Mouse (Mus musculus): ENCODE measurements around the gene Glt28d2.

Glt28d2 gene

GRCm38 (mm10) chr3:85878911-85879310 lies 8.4 kb downstream of the Glt28d2 start:
- DNase-seq (ENCODE audit: low spot score in 2 of 2), result peak in 1 of 2 experiments; percentile 48

DNA sequence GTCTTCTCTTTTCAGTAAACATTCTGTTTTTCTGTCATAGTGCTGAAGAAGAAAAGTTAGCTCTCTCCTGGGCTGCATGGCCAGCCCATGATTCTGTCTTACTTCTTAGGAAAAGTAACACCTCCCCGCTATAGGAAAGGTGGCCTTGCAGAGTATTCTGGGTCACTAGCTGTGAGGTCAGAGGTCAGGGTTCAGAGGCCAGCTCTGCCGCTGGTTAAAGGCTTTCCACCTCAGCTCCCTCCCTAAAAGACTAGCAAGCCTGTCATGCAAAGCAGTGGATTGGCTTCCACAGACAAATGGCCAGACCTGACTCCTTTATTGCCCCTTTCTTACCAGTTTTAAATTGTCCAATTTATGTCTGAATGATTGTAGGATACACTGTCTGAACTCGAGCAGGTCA lies 23.3 kb downstream of the Glt28d2 start:
- no peak for DNase-seq (ENCODE audit: low spot score in 2 of 2)

GRCm38 (mm10) chr3:85862886-85863285 lies 24.4 kb downstream of the Glt28d2 start:
- no peak for DNase-seq (ENCODE audit: low spot score in 2 of 2)

DNA sequence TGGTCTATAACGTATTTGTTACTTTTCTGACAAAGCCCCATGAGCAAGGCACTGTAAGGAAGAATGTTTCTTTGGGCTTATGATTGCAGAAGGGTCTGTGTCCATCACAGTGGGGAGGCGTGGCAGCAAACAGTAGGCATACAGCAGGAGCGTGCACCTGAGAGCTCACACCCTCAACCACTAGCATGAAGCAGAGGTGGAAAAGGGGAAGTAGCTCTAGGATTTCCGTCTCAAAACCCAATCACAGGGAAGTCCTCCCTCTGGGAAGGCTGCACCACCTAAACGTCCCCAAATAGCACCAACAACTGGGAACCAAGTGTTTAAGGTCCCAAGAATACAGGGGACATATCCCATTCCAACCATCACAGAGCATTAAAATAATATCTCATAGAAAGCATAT lies 26.3 kb downstream of the Glt28d2 start:
- no peak for DNase-seq (ENCODE audit: low spot score in 2 of 2)

- DNase-seq (ENCODE audit: low spot score in 2 of 2), result no peak
These were observed 28.0 kb downstream of the Glt28d2 start for GRCm38 (mm10) chr3:85859311-85859710.

GRCm38 (mm10) chr3:85858140-85859135 lies 28.9 kb downstream of the Glt28d2 start:
- peak; percentile 39 to 67 for DNase-seq (ENCODE audit: low spot score in 2 of 2)

GRCm38 (mm10) chr3:85857083-85857482 lies 30.2 kb downstream of the Glt28d2 start:
- DNase-seq (ENCODE audit: low spot score in 2 of 2), result no peak

- no peak for DNase-seq (ENCODE audit: low spot score in 2 of 2)
These were observed 31.4 kb downstream of the Glt28d2 start for GRCm38 (mm10) chr3:85855947-85856346.

DNA sequence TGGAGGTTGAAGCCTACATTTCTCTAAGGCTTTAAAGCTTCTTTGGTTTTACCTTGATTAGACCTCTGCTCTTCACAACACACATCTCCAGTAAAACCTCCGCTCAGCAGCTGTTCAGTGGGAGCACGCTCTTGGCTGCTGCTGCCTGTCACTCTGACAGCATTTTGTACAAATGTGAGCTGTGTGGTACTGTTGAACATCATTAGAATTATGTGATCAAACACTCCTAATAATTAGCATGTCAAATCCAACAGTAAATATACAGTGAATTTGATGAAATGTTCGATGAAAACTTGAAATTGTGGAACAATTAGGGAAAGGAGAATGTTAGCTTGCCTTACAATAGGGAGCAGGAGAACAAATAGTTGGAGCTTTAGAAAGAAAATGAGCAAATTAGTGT lies 32.3 kb downstream of the Glt28d2 start:
- DNase-seq (ENCODE audit: low spot score in 2 of 2), result no peak

GRCm38 (mm10) chr3:85854143-85854542 lies 33.2 kb downstream of the Glt28d2 start:
- DNase-seq (ENCODE audit: low spot score in 2 of 2), result no peak

- DNase-seq (ENCODE audit: low spot score in 2 of 2), result no peak
These were observed 33.6 kb downstream of the Glt28d2 start for GRCm38 (mm10) chr3:85853715-85854114.

- DNase-seq (ENCODE audit: low spot score in 2 of 2), result no peak
These were observed 37.2 kb downstream of the Glt28d2 start for GRCm38 (mm10) chr3:85850079-85850478.

GRCm38 (mm10) chr3:85846316-85846715 lies 41.0 kb downstream of the Glt28d2 start:
- DNase-seq (ENCODE audit: low spot score in 2 of 2), result no peak

GRCm38 (mm10) chr3:85845341-85845740 lies 42.0 kb downstream of the Glt28d2 start:
- DNase-seq (ENCODE audit: low spot score in 2 of 2), result no peak

GRCm38 (mm10) chr3:85842881-85843218 lies 44.5 kb downstream of the Glt28d2 start:
- no peak for DNase-seq (ENCODE audit: low spot score in 2 of 2)

GRCm38 (mm10) chr3:85842177-85842880 lies 45.0 kb downstream of the Glt28d2 start:
- no peak for DNase-seq (ENCODE audit: low spot score in 2 of 2)

DNA sequence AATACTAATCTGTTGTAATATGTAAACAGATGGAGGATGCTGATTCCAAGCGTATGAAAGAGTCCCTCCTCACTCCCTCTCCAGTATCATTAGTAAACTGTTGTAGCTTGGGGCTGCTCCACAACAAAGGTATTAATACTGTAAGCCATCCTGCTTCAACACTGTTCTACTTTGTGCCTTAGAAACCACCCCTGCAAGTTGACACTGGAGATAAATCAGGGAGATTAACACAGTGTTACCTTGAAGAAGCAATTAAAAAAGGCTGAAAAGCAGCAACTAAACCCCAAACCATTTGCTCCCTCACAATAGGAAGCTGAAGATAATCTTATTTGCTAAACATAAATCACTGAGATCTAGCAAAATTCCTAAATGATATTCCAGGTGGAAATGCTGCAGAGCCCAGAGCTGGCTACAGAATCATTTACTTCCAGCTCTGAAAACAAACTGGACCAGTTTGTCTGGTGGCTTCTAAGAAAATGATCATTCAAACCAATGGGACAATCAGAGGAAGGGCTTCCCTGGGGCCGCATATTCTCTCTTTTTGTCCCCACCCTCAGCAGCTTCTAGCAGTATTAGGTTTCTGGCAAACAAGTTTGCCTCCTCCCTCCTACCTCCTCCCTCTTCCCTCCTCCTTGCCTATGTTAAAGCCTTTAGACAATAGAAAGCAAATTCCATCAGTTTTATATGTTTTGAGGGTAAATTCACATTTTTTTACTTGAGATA lies 45.7 kb downstream of the Glt28d2 start:
- DNase-seq (ENCODE audit: low spot score in 2 of 2), result no peak

GRCm38 (mm10) chr3:85833627-85834026 lies 53.7 kb downstream of the Glt28d2 start:
- no peak for DNase-seq (ENCODE audit: low spot score in 2 of 2)

DNA sequence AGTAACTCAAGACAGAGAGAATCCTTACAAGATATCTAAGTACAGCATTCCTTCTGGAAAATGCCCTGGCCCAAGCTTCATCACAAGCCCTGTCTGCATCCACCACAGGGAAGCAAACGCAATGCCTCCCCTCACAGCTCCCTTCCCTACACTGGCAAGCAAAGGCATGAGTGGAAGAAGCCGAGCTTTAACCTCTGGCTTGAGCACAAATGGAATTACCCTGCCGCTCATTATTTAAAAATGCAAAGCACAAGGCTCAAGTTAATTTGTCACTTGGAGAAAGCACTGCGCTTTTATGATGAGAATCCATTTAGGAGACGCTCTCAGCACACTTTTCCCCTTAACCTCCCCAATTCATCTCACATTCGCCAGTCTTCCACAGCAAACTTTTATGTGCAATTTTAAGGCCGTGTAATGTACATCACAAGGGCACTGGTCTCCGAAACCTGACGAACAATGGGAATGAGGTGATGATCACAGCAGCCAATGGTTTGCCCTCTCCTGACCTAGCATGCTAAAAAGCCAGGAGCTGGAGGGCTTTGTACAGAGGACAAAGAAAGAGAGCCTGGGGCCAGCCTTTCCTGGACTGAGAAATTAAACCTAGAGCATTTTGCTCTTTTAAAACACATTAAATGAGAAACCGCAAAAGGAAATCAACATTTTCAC lies 54.7 kb downstream of the Glt28d2 start:
- no peak for DNase-seq (ENCODE audit: low spot score in 2 of 2)

DNA sequence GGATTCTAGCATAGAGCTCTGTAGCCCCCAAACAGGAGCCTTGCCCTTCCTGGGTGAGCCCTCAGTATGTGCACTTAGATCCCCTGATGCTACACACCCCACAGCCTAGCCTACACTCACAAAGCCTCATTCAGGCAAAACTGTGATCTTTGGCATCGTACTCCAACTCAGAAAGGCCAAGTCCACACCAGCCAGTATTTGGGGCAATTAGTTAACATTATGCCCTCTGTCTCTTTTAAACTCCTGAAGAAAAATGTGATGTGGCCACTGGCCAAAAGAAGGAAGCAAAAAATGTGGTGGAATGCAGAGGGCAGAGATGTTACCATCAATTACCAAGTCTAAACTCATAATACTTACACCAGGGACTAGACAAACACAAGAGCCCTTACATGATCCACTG lies 55.5 kb downstream of the Glt28d2 start:
- no peak for DNase-seq (ENCODE audit: low spot score in 2 of 2)

- no peak for DNase-seq (ENCODE audit: low spot score in 2 of 2)
These were observed 58.3 kb downstream of the Glt28d2 start for GRCm38 (mm10) chr3:85829047-85829446.

DNA sequence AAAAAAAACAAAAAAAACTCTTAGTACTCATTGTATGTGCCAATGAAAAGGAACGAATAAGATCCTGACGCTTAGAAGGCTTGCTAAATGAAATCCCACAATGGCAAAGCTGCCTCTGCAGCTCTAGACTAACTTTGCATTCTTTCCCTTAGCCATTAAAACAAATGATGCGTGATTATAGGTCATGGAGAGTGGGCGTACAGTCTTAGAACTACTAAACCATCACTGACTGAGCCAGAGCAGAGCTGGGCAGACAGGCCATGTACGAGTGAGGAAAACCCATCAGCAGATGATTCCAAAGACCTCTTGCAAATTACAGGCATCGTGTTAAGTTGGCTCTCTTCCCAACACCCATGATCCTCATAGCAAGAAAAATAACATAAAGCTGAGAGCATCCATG lies 59.5 kb downstream of the Glt28d2 start:
- no peak for DNase-seq (ENCODE audit: low spot score in 2 of 2)

All from heart, adult 9 months (tissue).